Mouse (Mus musculus) retina, postnatal 7 days (tissue): ENCODE results near the gene Rhof.

Experiments
- DNase-seq: peaks from one replicate; pipeline ENCODE4 v3.0.0-alpha.2; 2012; ENCODE audit warnings: low read depth, low spot score

The Rhof gene

GRCm38 (mm10) chr5:123148073-123148722, 15.7 kb upstream of the Rhof start:
- no peak for DNase-seq

- no peak for DNase-seq
Measured at GRCm38 (mm10) chr5:123147569-123147968, 15.1 kb upstream of the Rhof start.

- DNase-seq, result no peak
Measured at GRCm38 (mm10) chr5:123146357-123146756, 13.9 kb upstream of the Rhof start.

- DNase-seq, result no peak
Measured at GRCm38 (mm10) chr5:123144746-123145590, 12.5 kb upstream of the Rhof start.

- no peak for DNase-seq
Measured at GRCm38 (mm10) chr5:123143971-123144745, 11.7 kb upstream of the Rhof start.

- DNase-seq, result no peak
Measured at GRCm38 (mm10) chr5:123143251-123143970, 10.9 kb upstream of the Rhof start.

- no peak for DNase-seq
Measured at GRCm38 (mm10) chr5:123142161-123143157, 10.0 kb upstream of the Rhof start, which contains the start of gene Setd1b. Gene Setd1b, plus strand, starts transcription at chr5:123142193.

GRCm38 (mm10) chr5:123141555-123142160, 9.2 kb upstream of the Rhof start:
- no peak for DNase-seq

GRCm38 (mm10) chr5:123140694-123141554, 8.4 kb upstream of the Rhof start:
- DNase-seq, result peak; percentile 87

GRCm38 (mm10) chr5:123139722-123140627, 7.5 kb upstream of the Rhof start:
- no peak for DNase-seq

GRCm38 (mm10) chr5:123138953-123139721, 6.6 kb upstream of the Rhof start:
- DNase-seq, result no peak

- DNase-seq, result no peak
Measured at GRCm38 (mm10) chr5:123138230-123138911, 5.9 kb upstream of the Rhof start.

GRCm38 (mm10) chr5:123137910-123138229, 5.4 kb upstream of the Rhof start:
- no peak for DNase-seq

- no peak for DNase-seq
Measured at GRCm38 (mm10) chr5:123137044-123137909, 4.8 kb upstream of the Rhof start.

GRCm38 (mm10) chr5:123136361-123137043, 4.0 kb upstream of the Rhof start:
- no peak for DNase-seq
